Mouse (Mus musculus) lung, postnatal 0 days (tissue): ENCODE data around the gene Zscan21.

Experiments used
- CTCF ChIP-seq: IDR thresholded peaks from 2 replicates; pipeline ENCODE4 v1.5.1; 2016; ENCODE audit warnings: antibody characterized with exemption, mild to moderate bottlenecking
- EP300 ChIP-seq: IDR thresholded peaks from 2 replicates; pipeline ENCODE4 v1.6.1; 2016; ENCODE audit warnings: antibody characterized with exemption, mild to moderate bottlenecking, control low read depth

DNA sequence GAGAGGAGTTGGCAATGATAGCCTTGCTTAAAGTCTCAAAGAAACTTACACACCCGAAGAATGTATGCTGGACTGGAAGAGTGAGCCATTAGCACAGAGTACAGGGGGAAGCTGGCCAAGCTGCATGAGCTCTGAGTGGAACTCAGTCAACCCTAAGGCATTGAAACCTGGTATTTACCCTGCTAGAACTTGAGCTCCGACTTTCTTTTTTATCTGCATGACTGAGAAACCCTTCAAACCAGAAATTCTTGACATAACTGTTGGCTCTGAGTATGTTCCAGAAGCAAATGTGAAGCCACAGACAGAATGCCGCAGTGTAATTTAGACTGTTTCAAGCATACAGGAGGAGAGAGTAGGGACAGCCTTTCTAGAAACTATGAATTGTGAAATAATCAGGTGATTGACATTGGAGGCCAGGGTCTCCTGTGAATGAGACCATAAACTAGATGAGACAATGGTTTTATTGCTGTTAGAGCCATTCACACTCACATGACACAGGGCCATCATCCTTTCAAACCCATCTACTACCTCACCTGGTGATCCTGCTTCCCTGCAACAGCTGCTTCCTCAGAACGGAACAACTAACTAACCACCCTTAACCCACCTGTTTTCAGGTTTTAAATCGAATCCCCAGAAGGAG lies 15.8 kb downstream of the Zscan21 start:
- TF ChIP-seq CTCF, result no peak
- peak; percentile 68 for TF ChIP-seq EP300
